Mouse (Mus musculus): ENCODE results near the gene Gm32687. TPM values are rescaled to one million over a fixed set of nuclear protein-coding genes. Genes with fewer than 3 reads are reported as not detected.
"Not testable (repeated sequence)": the region's sequence is repeated elsewhere in the genome, so short reads cannot be mapped to it uniquely, and the experiment has no call there.

The Gm32687 gene
- polyA plus RNA-seq (2015; fragmentation: Nextera tagmentation; extraction: Ambion mirVana), result 5.8 and 6.9 TPM in 2 replicates

- WGBS, result 23% methylated on average over 4 of the region's 49 CpGs
- H3K4me2 ChIP-seq (ENCODE audit: low read depth, low read length); H3K4me1 ChIP-seq (ENCODE audit: control insufficient read depth, insufficient read depth, low read length): not testable (repeated sequence)
These were observed at the start of gene Gm32687 for GRCm38 (mm10) chr10:81863409-81864407. TSS of gene Gm32687 (plus strand) at chr10:81863934.

GRCm38 (mm10) chr10:81846219-81846618, 17.5 kb upstream of the Gm32687 start:
- not testable (repeated sequence) for H3K9ac ChIP-seq (ENCODE audit: low read depth, low read length); H3K27ac ChIP-seq (ENCODE audit: low read length); H3K4me1 ChIP-seq (ENCODE audit: control insufficient read depth, insufficient read depth, low read length); H3K27me3 ChIP-seq (replicated peaks; ENCODE audit: control insufficient read depth, insufficient read depth, low read length); H3K4me2 ChIP-seq (ENCODE audit: low read depth, low read length); H3K4me3 ChIP-seq (ENCODE audit: low read length); H3K9me3 ChIP-seq (ENCODE audit: control insufficient read depth, low read length); H3K36me3 ChIP-seq (ENCODE audit: control insufficient read depth, insufficient read depth, low read length)
- ATAC-seq, result peak; percentile 50; the same call in 1 of the 2 replicates
- WGBS, result no CpG with 5 or more reads among the region's 18 CpGs

More at GRCm38 (mm10) chr10:81863409-81864407, at the start of gene Gm32687:
- not testable (repeated sequence) for H3K27ac ChIP-seq (ENCODE audit: low read length); H3K9me3 ChIP-seq (ENCODE audit: control insufficient read depth, low read length); H3K4me3 ChIP-seq (ENCODE audit: low read length); H3K36me3 ChIP-seq (ENCODE audit: control insufficient read depth, insufficient read depth, low read length); H3K9ac ChIP-seq (ENCODE audit: low read depth, low read length); H3K27me3 ChIP-seq (replicated peaks; ENCODE audit: control insufficient read depth, insufficient read depth, low read length)
- ATAC-seq, result peak; percentile 100

GRCm38 (mm10) chr10:81929842-81930743, 66.4 kb downstream of the Gm32687 start, which contains the start of gene Zfp781:
TSS of gene Zfp781 (minus strand) at chr10:81930480.
- not testable (repeated sequence) for H3K9me3 ChIP-seq (ENCODE audit: control insufficient read depth, low read length); H3K36me3 ChIP-seq (ENCODE audit: control insufficient read depth, insufficient read depth, low read length); H3K4me3 ChIP-seq (ENCODE audit: low read length); H3K9ac ChIP-seq (ENCODE audit: low read depth, low read length); H3K27me3 ChIP-seq (replicated peaks; ENCODE audit: control insufficient read depth, insufficient read depth, low read length); H3K4me2 ChIP-seq (ENCODE audit: low read depth, low read length); H3K4me1 ChIP-seq (ENCODE audit: control insufficient read depth, insufficient read depth, low read length); H3K27ac ChIP-seq (ENCODE audit: low read length)
- ATAC-seq, result peak; percentile 99
- no CpG with 5 or more reads among the region's 43 CpGs for WGBS

Other genes starting within 250 kb of the Gm32687 start
- 29.3 and 29.5 TPM in 2 replicates for gene Sirt6, start 236.1 kb upstream of the Gm32687 start, polyA plus RNA-seq (2015; fragmentation: Nextera tagmentation; extraction: Ambion mirVana)
- gene Ankrd24, start 235.4 kb upstream of the Gm32687 start, polyA plus RNA-seq (2015; fragmentation: Nextera tagmentation; extraction: Ambion mirVana), result 8.2 and 8.7 TPM in 2 replicates
- gene Gm10778, start 214.9 kb upstream of the Gm32687 start, polyA plus RNA-seq (2015; fragmentation: Nextera tagmentation; extraction: Ambion mirVana), result 3.3 and 3.6 TPM in 2 replicates
- gene Zfp433, start 159.1 kb upstream of the Gm32687 start, polyA plus RNA-seq (2015; fragmentation: Nextera tagmentation; extraction: Ambion mirVana), result 9.6 and 11.3 TPM in 2 replicates
- gene Gm3055, start 92.8 kb upstream of the Gm32687 start, polyA plus RNA-seq (2015; fragmentation: Nextera tagmentation; extraction: Ambion mirVana), result 6.0 TPM in 2 replicates
- gene Gm4767, start 51.7 kb upstream of the Gm32687 start, polyA plus RNA-seq (2015; fragmentation: Nextera tagmentation; extraction: Ambion mirVana), result 2.3 and 2.8 TPM in 2 replicates
- gene Zfp781, start 66.5 kb downstream of the Gm32687 start, polyA plus RNA-seq (2015; fragmentation: Nextera tagmentation; extraction: Ambion mirVana), result 2.2 and 2.6 TPM in 2 replicates
- gene Zfp873, start 184.2 kb downstream of the Gm32687 start, polyA plus RNA-seq (2015; fragmentation: Nextera tagmentation; extraction: Ambion mirVana), result 9.2 and 10.7 TPM in 2 replicates
- 2.5 and 3.5 TPM in 2 replicates for gene BC024063, start 219.4 kb downstream of the Gm32687 start, polyA plus RNA-seq (2015; fragmentation: Nextera tagmentation; extraction: Ambion mirVana)